Mouse (Mus musculus) lung, embryonic 14.5 days (tissue): ENCODE data around the gene Apoa2. TPM values are rescaled to one million over a fixed set of nuclear protein-coding genes. Genes with fewer than 3 reads are reported as not detected.

Source experiments
- ATAC-seq: fragments of 200-750 bp; cut with Nextera tagmentation; 2 replicates; pipeline ENCODE4 v1.8.0; 2017; ENCODE audit warnings: mild to moderate bottlenecking, moderate TSS enrichment, moderate library complexity; ENCODE audit not compliant: insufficient read depth
- DNase-seq: peaks from one replicate; pipeline ENCODE4 v3.0.0-alpha.2; 2015
- H3K27ac ChIP-seq: fragments of 300-500 bp; sonication (generic); 2 replicates; pipeline ENCODE4 v1.5.1; 2014; ENCODE audit warnings: low read depth, mild to moderate bottlenecking, moderate library complexity
- H3K27me3 ChIP-seq: fragments of 300-500 bp; sonication (generic); 2 replicates; pipeline ENCODE4 v1.6.1; 2014; ENCODE audit warnings: low read length, control low read depth; ENCODE audit not compliant: insufficient read depth
- H3K36me3 ChIP-seq: fragments of 300-500 bp; sonication (generic); 2 replicates; pipeline ENCODE4 v1.6.1; 2014; ENCODE audit warnings: control low read depth; ENCODE audit not compliant: insufficient read depth
- H3K4me1 ChIP-seq: fragments of 300-500 bp; sonication (generic); 2 replicates; pipeline ENCODE4 v1.6.1; 2014; ENCODE audit warnings: antibody characterized with exemption, control low read depth; ENCODE audit not compliant: insufficient read depth
- H3K4me2 ChIP-seq: fragments of 300-500 bp; sonication (generic); 2 replicates; pipeline ENCODE4 v1.6.1; 2014; ENCODE audit warnings: mild to moderate bottlenecking
- H3K4me3 ChIP-seq: fragments of 300-500 bp; sonication (generic); 2 replicates; pipeline ENCODE4 v1.5.1; 2014; ENCODE audit warnings: low read depth, low read length
- H3K9ac ChIP-seq: fragments of 300-500 bp; sonication (generic); 2 replicates; pipeline ENCODE4 v1.6.1; 2014
- H3K9me3 ChIP-seq: fragments of 300-500 bp; sonication (generic); 2 replicates; pipeline ENCODE4 v1.6.1; 2016; ENCODE audit warnings: low read depth, low read length, control low read depth
- CTCF ChIP-seq: IDR thresholded peaks from 2 replicates; pipeline ENCODE4 v1.5.1; 2016; ENCODE audit warnings: antibody characterized with exemption, low read depth
- WGBS: fragments of 180-500 bp; shearing (Covaris S2); extraction: QIAGEN DNeasy Blood & Tissue Kit; methylation state at CpG from one replicate; pipeline ENCODE4 v1.1.7; 2014; 5-methylcytosine and 5-hydroxymethylcytosine counted together
- polyA plus RNA-seq: library from polyadenylated mRNA; unstranded; fragments of >200 nt; fragmentation: Nextera tagmentation; extraction: Ambion mirVana; gene quantifications from 2 replicates; pipeline ENCODE4 v1.2.1, GENCODE M21; 2014

The Apoa2 gene
- polyA plus RNA-seq, 1 experiment from 2014 or later, result 3.7 TPM

DNA sequence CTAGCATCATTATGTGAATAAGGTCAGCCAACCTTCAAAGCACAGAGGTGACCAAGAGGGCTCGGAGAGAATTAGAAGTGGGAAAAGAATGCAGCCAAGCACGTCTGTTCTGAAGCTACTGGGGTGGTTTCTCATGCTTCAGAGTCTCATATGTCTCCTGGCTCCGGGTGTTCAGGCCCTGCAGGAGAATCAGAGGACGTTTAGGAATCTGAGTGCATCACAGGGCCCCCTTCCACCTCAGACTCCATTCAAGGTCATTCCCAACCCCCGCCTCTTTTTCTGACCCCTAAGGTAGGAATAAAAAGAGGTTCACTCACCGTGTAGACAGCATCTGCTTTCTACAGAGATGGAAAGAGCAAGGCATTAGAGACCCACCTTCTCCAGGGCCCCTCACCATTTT, 4.9 kb downstream of the Apoa2 start:
- H3K9ac ChIP-seq, result no peak overlapping the region
- TF ChIP-seq CTCF, result no peak
- no peak for DNase-seq

GRCm38 (mm10) chr1:171230215-171230614, 5.4 kb downstream of the Apoa2 start:
- H3K27ac ChIP-seq, result no peak overlapping the region
- no peak overlapping the region for H3K4me3 ChIP-seq
- no peak for TF ChIP-seq CTCF
- H3K36me3 ChIP-seq, result peaks cover 19% of the 10 kb centered on the region
- H3K4me1 ChIP-seq, result no peaks in the 10 kb centered on the region
- no peak overlapping the region for H3K4me2 ChIP-seq
- H3K9ac ChIP-seq, result no peak overlapping the region
- ATAC-seq (no peak), DNase-seq (no peak)
- H3K9me3 ChIP-seq, result no peaks in the 10 kb centered on the region
- no peaks in the 10 kb centered on the region for H3K27me3 ChIP-seq
- WGBS, result 77% methylated on average over 3 of the region's 3 CpGs

More for the DNA sequence above, 4.9 kb downstream of the Apoa2 start:
- no peak for ATAC-seq
- WGBS, result 56% methylated on average over 6 of the region's 6 CpGs
- Histone ChIP-seq H3K27ac (no peak overlapping the region), H3K27me3 (no peaks in the 10 kb centered on the region), H3K36me3 (peaks cover 14% of the 10 kb centered on the region), H3K4me3 (no peak overlapping the region), H3K9me3 (no peaks in the 10 kb centered on the region), H3K4me2 (no peak overlapping the region), H3K4me1 (no peaks in the 10 kb centered on the region)

DNA sequence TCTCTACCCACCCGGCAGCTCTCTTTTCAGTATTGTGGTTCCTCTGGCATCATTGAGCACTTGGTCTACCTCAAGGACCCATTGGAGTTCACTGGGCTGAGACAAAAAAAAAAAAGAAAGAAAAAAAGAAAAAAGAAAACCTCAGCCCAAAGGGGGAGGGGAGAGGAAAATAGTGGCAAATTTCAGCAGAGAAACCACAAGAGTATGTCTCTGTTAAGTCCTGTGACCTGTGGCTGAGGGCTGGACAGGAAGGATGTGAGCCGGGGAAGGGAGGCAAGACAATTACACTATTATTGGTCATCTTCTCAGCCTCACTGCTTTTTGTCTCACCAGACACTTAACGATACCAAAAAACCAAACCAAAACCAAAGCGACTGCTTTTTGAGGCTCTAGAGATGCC, 7.0 kb downstream of the Apoa2 start:
- no peaks in the 10 kb centered on the region for H3K9me3 ChIP-seq
- no peak overlapping the region for H3K9ac ChIP-seq
- ATAC-seq, result no peak
- no peak for DNase-seq
- H3K27me3 ChIP-seq, result no peaks in the 10 kb centered on the region
- TF ChIP-seq CTCF, result no peak
- H3K4me3 ChIP-seq, result no peak overlapping the region
- no peak overlapping the region for H3K4me2 ChIP-seq
- no peak overlapping the region for H3K27ac ChIP-seq
- WGBS, result 72% methylated on average over 4 of the region's 4 CpGs
- peaks cover 35% of the 10 kb centered on the region for H3K36me3 ChIP-seq
- H3K4me1 ChIP-seq, result no peaks in the 10 kb centered on the region

GRCm38 (mm10) chr1:171232348-171232747, 7.5 kb downstream of the Apoa2 start:
- ATAC-seq (no peak), DNase-seq (no peak)
- Histone ChIP-seq H3K4me2 (no peak overlapping the region), H3K4me3 (no peak overlapping the region), H3K36me3 (peaks cover 40% of the 10 kb centered on the region), H3K27ac (no peak overlapping the region), H3K4me1 (no peaks in the 10 kb centered on the region), H3K9me3 (no peaks in the 10 kb centered on the region), H3K27me3 (no peaks in the 10 kb centered on the region), H3K9ac (no peak overlapping the region)
- TF ChIP-seq CTCF, result no peak
- WGBS, result 81% methylated on average over 5 of the region's 5 CpGs

DNA sequence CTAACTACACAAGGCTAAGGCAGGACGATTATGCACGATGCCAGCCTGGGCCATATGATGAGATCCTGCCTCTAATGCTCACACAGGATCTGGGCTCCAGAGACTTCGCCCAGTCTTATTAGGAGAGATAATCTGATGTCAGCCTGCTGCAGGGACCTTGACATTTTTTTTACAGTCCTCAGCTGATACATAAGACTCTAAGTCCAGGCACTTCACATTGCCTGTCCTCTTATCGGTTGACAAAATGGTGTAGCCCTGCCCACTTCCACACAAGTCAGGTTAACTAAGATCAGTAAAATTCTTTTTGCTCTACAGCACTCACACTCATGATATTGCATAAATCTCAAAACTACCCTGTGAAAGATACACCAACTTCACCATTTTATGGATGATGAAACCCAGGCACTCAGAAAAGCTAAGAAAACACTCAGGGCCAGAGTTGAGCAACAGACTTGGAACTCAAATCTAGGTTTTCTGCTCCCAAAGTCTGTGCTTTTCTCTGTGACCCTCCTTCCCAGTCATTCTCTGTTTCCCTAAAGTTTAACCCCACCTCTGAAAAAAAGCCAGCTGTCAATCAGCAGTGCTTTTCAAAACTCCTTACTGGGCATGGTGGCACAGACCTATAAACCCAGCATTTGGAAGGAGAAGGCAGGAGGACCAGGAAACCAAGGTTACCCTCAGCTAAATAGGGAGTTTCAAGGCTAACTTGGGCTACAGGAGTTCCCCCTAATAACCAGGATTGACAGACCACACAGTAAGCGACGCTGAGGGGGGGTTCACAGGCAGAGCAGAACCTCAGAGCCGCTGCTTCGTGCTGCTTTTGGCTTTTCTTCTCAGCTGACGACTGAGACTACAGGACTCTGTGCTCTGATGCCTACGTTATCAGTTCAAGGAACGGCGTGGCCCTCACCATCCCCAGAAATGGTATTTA, 8.2 kb downstream of the Apoa2 start:
- DNase-seq, result no peak
- ATAC-seq, result no peak
- H3K4me2 ChIP-seq, result no peak overlapping the region

DNA sequence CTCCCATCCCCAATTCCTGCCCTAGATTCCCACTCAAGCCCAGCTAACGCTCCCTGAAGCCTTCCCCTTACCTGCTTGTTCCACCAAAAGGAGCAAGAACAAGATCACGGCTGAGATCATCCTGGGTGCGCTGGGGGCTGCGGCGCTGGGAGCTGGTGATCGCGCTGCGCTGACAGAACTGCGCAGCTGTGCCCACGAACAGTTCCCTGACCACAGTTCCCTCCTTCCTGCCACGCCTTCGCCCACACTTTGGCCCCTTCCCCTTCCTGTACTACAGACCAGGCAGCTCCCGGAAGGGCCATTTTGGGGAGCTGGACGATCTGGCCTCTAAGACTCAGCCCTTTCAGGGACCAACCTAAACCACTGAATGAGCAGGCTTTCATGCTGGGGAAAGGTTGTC, 9.3 kb downstream of the Apoa2 start, which contains the start of gene Fcer1g:
TSS of gene Fcer1g (minus strand) at position 240 of the 400 bp plus-strand sequence.
- no peaks in the 10 kb centered on the region for H3K4me1 ChIP-seq
- H3K4me3 ChIP-seq, result no peak within 1 kb of the TSS
- H3K9me3 ChIP-seq, result no peaks in the 10 kb centered on the region
- peaks cover 58% of the 10 kb centered on the region for H3K36me3 ChIP-seq
- H3K9ac ChIP-seq, result no peak within 1 kb of the TSS
- WGBS, result 87% methylated on average over 14 of the region's 14 CpGs
- H3K27ac ChIP-seq, result no peak within 1 kb of the TSS
- TF ChIP-seq CTCF, result no peak
- no peaks in the 10 kb centered on the region for H3K27me3 ChIP-seq
- ATAC-seq (no peak), DNase-seq (no peak)
- no peak within 1 kb of the TSS for H3K4me2 ChIP-seq

More for the DNA sequence above, 8.2 kb downstream of the Apoa2 start:
- no peak for TF ChIP-seq CTCF
- H3K9ac ChIP-seq, result no peak overlapping the region
- no peaks in the 10 kb centered on the region for H3K4me1 ChIP-seq
- no peak overlapping the region for H3K4me3 ChIP-seq
- peaks cover 47% of the 10 kb centered on the region for H3K36me3 ChIP-seq
- WGBS, result 78% methylated on average over 12 of the region's 12 CpGs
- H3K27me3 ChIP-seq, result no peaks in the 10 kb centered on the region
- no peak overlapping the region for H3K27ac ChIP-seq
- H3K9me3 ChIP-seq, result no peaks in the 10 kb centered on the region

DNA sequence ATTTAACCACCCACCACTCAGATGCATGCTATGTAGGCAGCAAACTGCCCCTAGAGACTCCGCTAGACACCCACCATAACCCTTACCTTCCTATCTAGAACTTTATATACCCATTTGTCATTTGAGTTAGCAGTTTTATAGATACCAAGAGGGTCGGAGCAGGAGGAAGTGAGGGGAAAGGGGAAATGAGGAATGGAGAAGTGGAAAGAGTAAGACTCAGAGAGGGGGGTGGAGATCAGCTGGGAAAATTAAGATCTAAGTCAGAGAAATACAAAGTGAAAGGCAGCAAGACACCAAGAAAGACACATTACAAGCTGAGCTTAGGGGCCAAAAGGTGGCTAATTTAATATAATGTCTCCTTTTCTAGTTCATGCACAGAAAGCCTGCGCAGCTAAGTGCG, 9.7 kb downstream of the Apoa2 start:
- Histone ChIP-seq H3K36me3 (peaks cover 62% of the 10 kb centered on the region), H3K27ac (no peak overlapping the region), H3K9me3 (no peaks in the 10 kb centered on the region), H3K27me3 (no peaks in the 10 kb centered on the region), H3K4me1 (no peaks in the 10 kb centered on the region), H3K9ac (no peak overlapping the region), H3K4me3 (no peak overlapping the region), H3K4me2 (no peak overlapping the region)
- ATAC-seq (no peak), DNase-seq (no peak)
- TF ChIP-seq CTCF, result no peak
- WGBS, result 84% methylated on average over 4 of the region's 4 CpGs
